Mouse (Mus musculus) heart, embryonic 16.5 days (tissue): ENCODE measurements around the gene Nhlrc2. TPM values are rescaled to one million over a fixed set of nuclear protein-coding genes. Genes with fewer than 3 reads are reported as not detected.
A peak's percentile ranks its signal among the peaks of the same experiment; 100 is the strongest.

ENCODE experiments used
- ATAC-seq: fragments of 200-750 bp; cut with Nextera tagmentation; replicated peaks from 2 replicates; pipeline ENCODE4 v1.8.0; 2017; ENCODE audit warnings: moderate number of reproducible peaks; ENCODE audit not compliant: insufficient read depth, low FRiP score; ENCODE audit errors: extremely low read depth
- H3K27ac ChIP-seq: fragments of 300-500 bp; sonication (generic); 2 replicates; pipeline ENCODE4 v1.5.1; 2014; ENCODE audit warnings: mild to moderate bottlenecking, low read length, control low read depth, moderate library complexity
- H3K27me3 ChIP-seq: fragments of 300-500 bp; sonication (generic); 2 replicates; pipeline ENCODE4 v1.6.1; 2014; ENCODE audit warnings: low read length, mixed read lengths; ENCODE audit not compliant: control insufficient read depth, insufficient read depth
- H3K36me3 ChIP-seq: fragments of 300-500 bp; sonication (generic); 2 replicates; pipeline ENCODE4 v1.6.1; 2014; ENCODE audit not compliant: control insufficient read depth, insufficient read depth
- H3K4me1 ChIP-seq: fragments of 300-500 bp; sonication (generic); 2 replicates; pipeline ENCODE4 v1.6.1; 2014; ENCODE audit warnings: low read length, mixed read lengths; ENCODE audit not compliant: control insufficient read depth, insufficient read depth
- H3K4me2 ChIP-seq: fragments of 300-500 bp; sonication (generic); 2 replicates; pipeline ENCODE4 v1.6.1; 2014; ENCODE audit warnings: low read depth, mild to moderate bottlenecking, control low read depth, low read length
- H3K4me3 ChIP-seq: fragments of 300-500 bp; sonication (generic); 2 replicates; pipeline ENCODE4 v1.5.1; 2014; ENCODE audit warnings: mild to moderate bottlenecking, control low read depth, low read length
- H3K9ac ChIP-seq: fragments of 300-500 bp; sonication (generic); 2 replicates; pipeline ENCODE4 v1.6.1; 2014; ENCODE audit warnings: low read length, control low read depth
- H3K9me3 ChIP-seq: fragments of 300-500 bp; sonication (generic); replicated peaks from 2 replicates; pipeline ENCODE4 v1.6.1; 2016; ENCODE audit warnings: low read length; ENCODE audit not compliant: control insufficient read depth
- WGBS: fragments of 180-500 bp; shearing (Covaris S2); extraction: QIAGEN DNeasy Blood & Tissue Kit; methylation state at CpG from one replicate; pipeline ENCODE4 v1.1.7; 2014; 5-methylcytosine and 5-hydroxymethylcytosine counted together
- polyA plus RNA-seq: library from polyadenylated mRNA; unstranded; fragments of >200 nt; fragmentation: Nextera tagmentation; extraction: Ambion mirVana; gene quantifications from 2 replicates; pipeline ENCODE4 v1.2.1, GENCODE M21; 2015

The Nhlrc2 gene
- polyA plus RNA-seq, 1 experiment from 2014 or later = 15.1 TPM

GRCm38 (mm10) chr19:56555972-56556371 is 7.9 kb downstream of the Nhlrc2 start:
- H3K4me3 ChIP-seq = no peak overlapping the region
- H3K27me3 ChIP-seq = no peaks in the 10 kb centered on the region
- no peak overlapping the region for H3K4me2 ChIP-seq
- H3K4me1 ChIP-seq = peaks cover 12% of the 10 kb centered on the region
- H3K27ac ChIP-seq = peak overlapping the region; percentile 66
- WGBS = 30% methylated on average over 5 of the region's 5 CpGs
- peaks cover 25% of the 10 kb centered on the region for H3K36me3 ChIP-seq
- no peak overlapping the region for H3K9ac ChIP-seq
- no peaks in the 10 kb centered on the region for H3K9me3 ChIP-seq
- ATAC-seq = peak; percentile 80

DNA sequence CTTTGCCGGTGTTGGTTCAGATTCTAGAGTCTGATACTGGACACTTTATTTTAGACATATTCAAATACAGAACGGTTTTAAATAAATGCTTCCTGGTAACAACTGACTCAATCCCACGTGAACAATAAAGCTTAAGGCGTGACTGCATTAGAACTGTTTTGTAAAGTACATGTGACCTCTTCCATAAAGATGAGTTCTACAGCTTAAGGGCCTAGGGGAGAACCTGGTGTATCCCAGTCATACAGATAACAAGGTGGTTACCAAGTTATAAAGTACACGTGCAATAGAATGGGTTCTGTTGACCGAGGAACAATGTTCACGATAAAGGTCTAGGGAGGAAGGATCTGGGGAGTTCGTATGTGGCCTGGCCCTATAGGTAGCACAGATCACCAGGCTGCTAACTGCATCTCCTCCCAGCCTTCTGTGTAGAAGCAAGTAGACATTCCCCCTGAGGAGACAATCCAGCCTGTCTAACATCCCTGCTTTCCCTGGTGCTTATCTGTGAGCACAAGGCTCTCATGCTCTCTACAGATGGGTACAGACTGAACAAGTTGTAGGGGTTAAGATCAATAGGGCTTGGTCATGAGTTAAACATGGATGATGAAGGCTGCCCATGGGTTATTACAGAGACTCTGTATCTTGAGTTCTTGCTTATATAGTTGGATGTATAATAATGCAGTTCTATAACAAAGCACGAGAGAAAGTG is 14.5 kb downstream of the Nhlrc2 start:
- Histone ChIP-seq H3K27me3 (no peaks in the 10 kb centered on the region), H3K36me3 (no peaks in the 10 kb centered on the region), H3K4me1 (peaks cover 7% of the 10 kb centered on the region), H3K9ac (no peak overlapping the region), H3K27ac (no peak overlapping the region), H3K4me3 (no peak overlapping the region), H3K4me2 (no peak overlapping the region), H3K9me3 (no peaks in the 10 kb centered on the region)
- 88% methylated on average over 9 of the region's 9 CpGs for WGBS
- no peak for ATAC-seq

DNA sequence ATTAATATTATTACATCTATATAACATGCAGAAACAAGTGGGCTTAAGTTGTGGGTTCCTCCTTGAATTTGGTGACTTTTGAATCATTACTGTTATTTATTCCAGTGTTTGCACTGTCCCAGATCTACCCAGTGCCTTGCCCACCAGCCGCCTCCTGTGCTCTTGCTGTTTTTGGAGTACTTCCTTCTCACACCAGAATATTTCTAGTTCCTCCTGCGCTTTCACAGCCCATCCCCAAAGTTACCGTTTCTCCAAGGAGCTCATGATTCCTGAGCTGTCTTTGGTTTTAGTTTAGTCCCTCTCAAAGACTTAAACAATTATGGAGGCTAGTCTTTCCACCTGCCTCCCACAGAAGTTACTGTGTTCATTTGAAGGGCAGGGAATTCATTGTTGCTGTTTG is 15.4 kb downstream of the Nhlrc2 start:
- Histone ChIP-seq H3K36me3 (no peaks in the 10 kb centered on the region), H3K4me3 (no peak overlapping the region), H3K9ac (no peak overlapping the region), H3K27me3 (no peaks in the 10 kb centered on the region), H3K27ac (no peak overlapping the region), H3K4me1 (peaks cover 6% of the 10 kb centered on the region), H3K4me2 (no peak overlapping the region), H3K9me3 (no peaks in the 10 kb centered on the region)
- WGBS = 90% methylated on average over 3 of the region's 3 CpGs
- no peak for ATAC-seq

DNA sequence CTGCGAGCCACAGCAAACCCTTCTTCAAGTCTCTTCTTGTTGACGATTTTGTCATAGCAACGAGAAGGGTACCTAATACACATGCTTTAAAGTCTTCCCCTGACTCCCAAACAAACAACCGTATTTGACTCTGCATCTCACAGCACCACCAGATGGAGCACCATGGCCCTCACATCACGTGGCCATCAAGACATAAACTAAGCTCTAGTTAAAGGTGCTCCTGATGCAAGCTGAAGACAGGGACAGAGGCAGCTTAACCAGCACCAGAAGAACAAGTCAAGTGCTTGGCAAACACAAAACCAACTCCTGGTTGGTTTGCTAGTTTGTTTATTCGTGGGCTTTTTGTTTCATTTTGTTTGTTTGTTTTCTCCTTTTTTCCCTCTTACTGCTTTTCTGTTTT is 17.3 kb downstream of the Nhlrc2 start:
- Histone ChIP-seq H3K27ac (no peak overlapping the region), H3K4me2 (no peak overlapping the region), H3K9me3 (no peaks in the 10 kb centered on the region), H3K9ac (no peak overlapping the region), H3K27me3 (no peaks in the 10 kb centered on the region), H3K4me1 (peaks cover 4% of the 10 kb centered on the region; the same call in 1 of the 2 replicates), H3K36me3 (0 out of 2 replicates have a peak, but pooled peaks cover under 1% of the 10 kb centered on the region), H3K4me3 (no peak overlapping the region)
- WGBS = 56% methylated on average over 6 of the region's 6 CpGs
- ATAC-seq = no peak; the same call in 1 of the 2 replicates

- 77% methylated on average over 4 of the region's 4 CpGs for WGBS
Observed at GRCm38 (mm10) chr19:56566041-56566440, 18.0 kb downstream of the Nhlrc2 start.

GRCm38 (mm10) chr19:56566940-56567339 is 18.9 kb downstream of the Nhlrc2 start:
- Histone ChIP-seq H3K4me3 (no peak overlapping the region), H3K27me3 (no peaks in the 10 kb centered on the region), H3K4me1 (peaks cover 10% of the 10 kb centered on the region), H3K9me3 (no peaks in the 10 kb centered on the region), H3K36me3 (0 out of 2 replicates have a peak, but pooled peaks cover 3% of the 10 kb centered on the region), H3K9ac (no peak overlapping the region), H3K27ac (no peak overlapping the region), H3K4me2 (no peak overlapping the region)
- 72% methylated on average over 6 of the region's 6 CpGs for WGBS
- no peak for ATAC-seq

More at GRCm38 (mm10) chr19:56566041-56566440, 18.0 kb downstream of the Nhlrc2 start:
- peaks cover 10% of the 10 kb centered on the region for H3K4me1 ChIP-seq
- ATAC-seq = peak; percentile 63; the same call in 1 of the 2 replicates
- no peak overlapping the region for H3K4me2 ChIP-seq
- no peaks in the 10 kb centered on the region for H3K27me3 ChIP-seq
- 0 out of 2 replicates have a peak, but pooled peaks cover 3% of the 10 kb centered on the region for H3K36me3 ChIP-seq
- no peak overlapping the region for H3K9ac ChIP-seq
- H3K27ac ChIP-seq = no peak overlapping the region
- H3K9me3 ChIP-seq = no peaks in the 10 kb centered on the region
- H3K4me3 ChIP-seq = no peak overlapping the region

- Histone ChIP-seq H3K27ac (no peak overlapping the region), H3K27me3 (no peaks in the 10 kb centered on the region), H3K4me3 (no peak overlapping the region), H3K4me2 (no peak overlapping the region), H3K9ac (no peak overlapping the region), H3K4me1 (peaks cover 10% of the 10 kb centered on the region), H3K36me3 (0 out of 2 replicates have a peak, but pooled peaks cover 3% of the 10 kb centered on the region), H3K9me3 (no peaks in the 10 kb centered on the region)
- WGBS = 54% methylated on average over 8 of the region's 8 CpGs
- no peak for ATAC-seq
Observed at GRCm38 (mm10) chr19:56570781-56571180, 22.7 kb downstream of the Nhlrc2 start.

- WGBS = 67% methylated on average over 2 of the region's 2 CpGs
- Histone ChIP-seq H3K27me3 (no peaks in the 10 kb centered on the region), H3K4me3 (no peak overlapping the region), H3K27ac (no peak overlapping the region), H3K4me1 (peaks cover 8% of the 10 kb centered on the region), H3K9me3 (no peaks in the 10 kb centered on the region), H3K9ac (no peak overlapping the region), H3K4me2 (no peak overlapping the region), H3K36me3 (0 out of 2 replicates have a peak, but pooled peaks cover 6% of the 10 kb centered on the region)
- ATAC-seq = no peak
Observed at GRCm38 (mm10) chr19:56571234-56571633, 23.2 kb downstream of the Nhlrc2 start.

- WGBS = 86% methylated on average over 5 of the region's 5 CpGs
- no peak for ATAC-seq
Observed at GRCm38 (mm10) chr19:56571913-56572312, 23.9 kb downstream of the Nhlrc2 start.

More at GRCm38 (mm10) chr19:56571913-56572312, 23.9 kb downstream of the Nhlrc2 start:
- Histone ChIP-seq H3K27ac (no peak overlapping the region), H3K9ac (no peak overlapping the region), H3K4me3 (no peak overlapping the region), H3K36me3 (peaks cover 6% of the 10 kb centered on the region; the same call in 1 of the 2 replicates), H3K4me2 (no peak overlapping the region), H3K4me1 (peaks cover 8% of the 10 kb centered on the region), H3K9me3 (no peaks in the 10 kb centered on the region), H3K27me3 (no peaks in the 10 kb centered on the region)
